Mouse (Mus musculus) frontal cortex, postnatal 14 days (tissue): ENCODE results near the gene Gpr162.
A peak's percentile ranks its signal among the peaks of the same experiment; 100 is the strongest.
"Not testable (repeated sequence)": the region's sequence is repeated elsewhere in the genome, so short reads cannot be mapped to it uniquely, and the experiment has no call there.

ENCODE experiments used
- DNase-seq, 2 experiments: peaks; one replicate each; pipeline ENCODE4 v3.0.0; 2022; ENCODE audit warnings: low spot score in 2 of 2

Gpr162 gene

DNA sequence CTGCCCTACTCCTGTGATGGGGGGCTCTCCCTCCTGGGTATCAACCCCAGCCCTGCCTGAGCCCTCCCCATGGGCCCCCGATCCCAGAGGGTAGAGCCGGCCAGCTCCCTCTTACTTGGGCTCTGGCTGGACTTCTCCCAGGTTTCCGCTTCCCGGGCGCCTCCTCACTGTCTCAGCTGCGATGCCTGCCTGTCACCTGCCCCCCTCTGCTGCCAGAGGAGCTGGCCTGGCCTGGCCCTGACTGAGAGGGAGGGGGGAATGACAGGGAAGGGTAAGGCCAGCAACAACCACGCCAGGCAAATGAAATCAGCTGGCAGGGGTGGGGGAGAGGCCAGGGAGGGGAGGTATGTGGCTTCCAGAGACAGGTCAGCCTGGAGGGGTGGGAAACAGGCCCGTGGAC lies 24.0 kb downstream of the Gpr162 start:
- no peak for DNase-seq

DNA sequence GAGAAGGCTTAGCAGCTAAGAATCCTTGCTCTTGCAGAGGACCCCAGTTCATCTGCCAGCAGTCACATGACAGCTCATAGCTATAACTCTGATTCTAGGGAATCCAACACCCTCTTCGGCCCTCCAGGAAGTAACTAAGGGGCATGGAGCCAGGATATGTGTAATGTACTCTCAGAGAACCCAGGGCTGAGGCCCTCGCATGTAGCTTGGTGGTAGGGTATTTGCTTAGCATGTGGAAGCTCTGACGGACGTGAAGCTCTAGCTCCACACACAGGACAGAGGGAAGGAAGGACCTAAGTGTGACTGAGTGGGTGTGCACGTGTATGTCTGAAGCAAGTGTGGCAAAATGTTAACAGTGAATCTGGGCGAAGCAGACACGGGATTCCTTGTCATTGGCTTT lies 27.4 kb downstream of the Gpr162 start:
- DNase-seq = no peak

DNA sequence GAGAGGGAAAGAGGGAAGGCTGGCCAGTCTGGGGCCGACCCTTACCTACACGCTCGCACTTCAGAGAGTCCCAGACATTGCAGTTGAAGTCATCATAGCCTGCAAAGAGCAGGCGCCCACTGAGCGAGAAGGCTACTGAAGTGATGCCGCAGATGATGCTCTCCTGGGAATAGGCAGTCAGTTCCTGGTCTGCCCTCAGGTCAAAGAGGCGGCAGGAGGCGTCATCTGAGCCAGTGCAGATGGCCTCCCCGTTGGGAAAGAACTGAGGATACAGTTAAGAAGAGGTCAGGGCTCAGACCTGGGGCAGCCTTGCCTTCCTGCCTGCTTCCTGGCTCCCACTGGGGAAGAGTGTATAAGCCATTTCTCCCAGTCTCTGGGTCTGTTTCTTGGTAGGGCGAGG lies 28.3 kb downstream of the Gpr162 start:
- no peak for DNase-seq

DNA sequence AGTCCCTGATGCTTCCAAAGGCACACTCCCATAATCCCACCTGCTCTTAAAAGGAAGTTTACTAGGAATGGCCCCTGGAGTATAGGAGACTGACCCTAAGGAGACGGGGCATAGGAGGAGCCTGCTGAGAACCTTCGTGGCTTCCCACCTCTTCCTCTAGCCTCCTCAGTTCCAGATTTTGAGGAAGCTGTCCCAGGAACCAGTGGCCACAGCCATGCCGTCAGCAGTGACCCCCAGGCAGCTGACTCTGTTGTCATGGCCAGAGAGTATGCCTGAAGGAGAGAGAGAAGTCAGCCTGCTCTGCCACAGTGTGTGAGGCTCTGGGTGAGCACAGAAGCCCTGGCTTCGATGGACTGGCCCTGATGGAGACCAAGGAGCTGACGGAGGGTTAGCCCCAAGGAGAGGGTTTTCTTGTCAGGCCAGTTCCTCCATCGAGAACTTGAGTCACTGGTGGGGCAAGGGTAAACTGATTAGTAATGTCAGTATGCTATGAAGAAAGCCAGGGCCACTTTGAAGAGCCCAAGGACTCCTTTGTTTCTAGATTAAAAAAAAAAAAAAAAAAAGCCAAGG lies 29.2 kb downstream of the Gpr162 start:
- no peak for DNase-seq

DNA sequence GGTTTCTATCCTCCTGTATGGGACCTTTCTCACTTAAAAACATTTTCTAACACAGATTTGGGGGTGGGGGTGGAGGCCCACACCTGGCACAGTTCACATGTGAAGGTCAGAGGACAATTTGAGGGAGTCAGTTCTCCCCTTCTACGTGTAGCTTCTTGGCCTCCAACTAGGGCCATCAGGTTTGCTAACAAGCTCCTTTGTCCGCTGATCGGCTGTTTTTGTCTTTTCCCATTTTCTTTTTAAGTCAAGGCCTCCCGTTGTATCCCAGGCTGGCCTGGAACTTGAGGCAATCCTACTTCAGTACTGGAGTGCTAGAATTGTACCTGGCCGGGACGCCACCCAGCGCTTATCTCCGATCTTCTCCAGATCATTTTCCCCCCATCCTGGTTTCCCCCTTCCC lies 32.1 kb downstream of the Gpr162 start:
- no peak for DNase-seq

DNA sequence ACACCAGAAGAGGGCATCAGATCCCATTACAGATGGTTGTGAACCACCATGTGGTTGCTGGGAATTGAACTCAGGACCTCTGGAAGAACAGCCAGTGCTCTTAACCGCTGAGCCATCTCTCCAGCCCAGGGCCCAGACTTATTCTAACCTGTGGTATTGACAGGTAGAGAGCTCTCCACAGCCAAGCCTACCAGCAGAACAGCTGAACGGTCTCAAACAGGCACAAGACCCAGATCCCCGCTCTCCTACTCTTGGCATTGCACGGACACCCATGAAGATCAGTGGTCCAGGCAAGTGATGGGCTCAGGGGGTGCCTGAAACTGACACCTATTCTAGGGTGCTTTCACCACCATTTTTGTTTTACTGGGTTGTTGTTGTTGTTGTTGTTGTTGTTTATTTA lies 32.6 kb downstream of the Gpr162 start:
- not testable (repeated sequence) for DNase-seq

DNA sequence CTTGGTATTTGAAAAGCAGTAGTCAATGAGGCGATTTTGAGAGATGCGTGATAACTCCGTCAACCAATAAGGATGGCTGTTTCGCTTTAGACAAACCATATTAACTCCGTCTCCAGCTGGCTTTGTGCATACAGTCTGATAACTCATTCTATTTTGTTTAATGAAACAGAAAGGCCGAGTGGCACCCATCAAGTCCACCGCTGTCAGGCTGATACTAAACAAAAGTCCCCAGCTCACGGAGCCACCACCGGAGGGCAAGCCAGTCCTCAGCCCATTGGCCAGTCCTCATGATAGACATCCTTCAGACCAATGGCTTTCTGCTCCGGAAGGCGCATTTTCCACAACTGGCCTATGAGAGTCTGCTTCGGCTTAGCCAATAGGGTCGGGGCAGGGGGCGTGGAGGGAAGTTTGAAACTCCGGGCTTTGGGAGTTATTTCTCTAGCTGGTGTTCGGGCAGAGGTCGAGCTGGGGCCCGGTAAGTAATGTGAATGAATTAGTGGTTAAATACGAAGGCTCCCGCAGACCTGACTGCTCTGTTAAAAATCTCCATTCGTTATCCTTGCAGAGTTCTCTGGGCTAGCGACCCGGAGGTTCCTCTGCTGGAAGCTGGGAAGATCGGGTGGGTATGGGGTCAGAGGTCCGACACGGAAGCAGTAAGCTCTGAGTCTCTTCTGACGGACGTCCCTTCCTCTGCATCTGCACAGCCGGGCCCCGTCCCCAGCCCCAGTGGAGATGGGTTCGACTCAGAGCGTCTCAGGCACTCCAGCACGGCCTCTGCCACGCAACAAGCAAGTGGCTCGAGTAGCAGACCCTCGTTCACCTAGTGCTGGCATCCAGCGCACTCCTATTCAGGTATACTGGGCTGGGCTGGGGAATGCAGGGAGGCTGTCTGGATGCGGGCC lies 33.7 kb downstream of the Gpr162 start:
- DNase-seq = peak; percentile 90 to 94

DNA sequence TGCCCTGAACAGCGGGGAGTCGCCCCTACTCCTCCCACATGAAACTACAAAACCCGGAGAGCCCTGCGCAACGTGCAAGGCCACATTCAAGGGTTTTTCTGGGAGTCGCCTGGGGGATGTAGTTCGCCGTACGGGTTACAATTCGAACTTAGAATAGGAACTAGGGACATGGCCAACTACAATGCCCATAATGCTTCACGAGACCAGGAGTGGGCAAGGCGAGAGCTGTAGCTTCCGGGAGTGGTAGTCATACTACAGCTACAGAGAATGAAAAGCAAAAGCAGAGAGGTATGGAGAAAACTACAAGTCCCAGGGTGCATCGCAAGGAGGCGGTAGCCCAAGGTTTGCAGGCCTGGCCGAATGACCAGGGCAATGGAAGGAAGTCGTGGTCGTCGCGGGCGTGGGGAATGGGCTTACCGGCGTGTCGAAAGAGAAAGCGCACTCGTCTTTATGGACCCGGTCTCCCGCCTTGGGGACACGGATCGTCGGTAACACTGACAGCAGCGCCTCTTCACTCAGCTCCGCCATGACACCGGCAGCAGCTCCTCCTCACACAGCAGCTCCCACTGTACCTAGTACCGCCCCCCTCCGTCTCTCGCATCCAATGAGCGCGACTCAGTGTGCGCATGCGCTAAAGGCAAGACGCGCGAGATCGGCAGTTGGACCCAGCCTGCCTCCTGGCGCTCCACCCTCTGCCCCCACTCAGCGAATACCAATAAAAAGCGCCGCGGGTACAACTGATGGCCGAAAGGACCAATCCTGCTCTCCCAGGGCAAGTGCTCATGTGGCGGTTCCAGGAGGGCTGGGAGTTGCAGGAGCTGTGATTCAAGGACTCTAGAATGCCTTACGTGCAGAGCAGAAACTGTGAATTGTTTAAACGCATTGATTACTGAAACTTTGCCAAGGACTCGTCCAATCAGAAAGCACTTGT lies 34.6 kb downstream of the Gpr162 start, which contains the start of the genes Usp5 and Cdca3:
Gene Usp5, minus strand, starts transcription at position 617 of the 931 bp plus-strand sequence.
Gene Cdca3, plus strand, starts transcription at position 680 of the 931 bp plus-strand sequence.
- DNase-seq = peak; percentile 98 to 100

DNA sequence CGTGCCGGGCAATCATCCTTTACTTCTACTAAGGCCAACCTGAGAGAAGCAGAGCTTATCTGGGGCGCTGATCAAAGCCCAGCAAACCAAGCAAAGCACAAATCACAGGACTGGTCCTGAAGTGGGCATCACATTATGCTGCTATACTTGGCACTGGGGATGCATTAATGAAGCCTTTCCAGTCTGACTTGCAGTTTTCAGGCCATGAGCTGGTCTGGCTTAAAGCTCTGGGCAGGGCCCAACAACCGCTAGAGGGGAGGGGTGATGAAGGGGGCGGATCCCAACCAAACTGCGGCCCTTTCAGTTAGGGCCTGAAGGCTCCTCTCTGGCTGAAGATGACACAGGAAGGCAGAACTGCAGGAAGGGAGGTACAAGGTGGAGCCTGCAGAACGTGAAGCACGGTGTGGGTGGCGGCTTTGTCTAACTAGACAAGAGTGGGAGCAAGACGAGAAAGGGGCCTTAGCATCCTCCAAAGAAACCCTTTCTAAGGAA lies 35.6 kb downstream of the Gpr162 start:
- no peak for DNase-seq

GRCm38 (mm10) chr6:124822049-124822448 lies 41.7 kb downstream of the Gpr162 start:
- no peak for DNase-seq

GRCm38 (mm10) chr6:124820891-124821290 lies 42.9 kb downstream of the Gpr162 start:
- DNase-seq = no peak

DNA sequence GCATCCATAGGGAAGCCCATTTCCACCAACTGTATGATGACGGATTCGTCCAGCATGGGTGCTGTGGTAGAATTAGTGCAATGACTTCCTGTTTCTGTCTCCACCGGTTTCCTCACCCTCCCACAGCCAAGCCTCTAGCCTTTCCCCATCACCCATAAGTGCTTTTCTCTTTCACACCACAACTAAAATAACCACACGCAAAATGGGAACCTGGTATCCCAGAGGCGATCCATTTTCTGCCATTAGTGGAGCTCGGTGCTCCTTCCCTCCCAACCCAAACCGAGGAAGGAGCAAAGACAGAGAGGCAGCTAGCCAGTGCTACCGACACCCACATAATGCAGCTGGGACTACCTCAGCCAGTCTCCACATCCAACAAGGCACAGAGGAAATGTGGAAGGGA lies 45.8 kb downstream of the Gpr162 start:
- DNase-seq = peak in 1 of 2 experiments; percentile 9

DNA sequence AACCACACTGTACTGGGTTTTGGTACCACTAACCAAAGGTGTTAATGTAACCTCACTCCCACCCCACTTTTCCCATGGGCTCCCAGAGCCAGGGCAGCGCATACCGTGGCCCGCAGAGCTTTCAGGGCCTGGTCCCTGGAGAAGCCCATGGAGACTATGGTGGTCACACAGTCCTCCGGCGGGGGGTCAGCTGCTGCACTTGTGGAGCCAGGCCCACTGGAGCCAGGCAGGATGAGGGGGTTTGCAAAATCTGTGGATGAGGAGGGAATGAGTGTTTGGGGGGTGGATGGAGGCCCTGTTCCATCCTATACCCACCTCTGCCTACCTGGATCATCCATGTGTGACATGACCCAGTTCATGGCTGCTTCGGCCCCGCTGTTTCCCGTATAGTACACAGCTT lies 46.2 kb downstream of the Gpr162 start:
- peak in 1 of 2 experiments; percentile 2 for DNase-seq

DNA sequence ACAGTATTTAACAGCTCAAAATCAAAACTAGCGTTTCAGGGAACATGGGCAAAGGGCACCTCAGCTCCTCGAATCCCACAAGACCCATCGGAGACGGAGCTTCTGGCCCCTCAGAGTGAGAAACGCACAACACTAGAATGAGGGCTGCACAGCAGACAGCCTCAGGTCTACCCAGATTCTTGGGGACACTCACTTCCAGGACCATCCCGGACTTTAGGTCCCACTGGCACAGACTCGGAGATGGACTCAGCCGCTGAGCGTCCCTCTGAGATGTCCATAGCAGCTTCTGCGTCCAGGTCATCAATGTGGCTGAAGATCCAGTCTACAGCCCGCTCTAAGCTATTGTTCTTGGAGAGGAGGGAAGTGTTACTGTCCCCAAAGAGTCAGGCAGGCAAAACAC lies 46.7 kb downstream of the Gpr162 start:
- peak in 1 of 2 experiments; percentile 3 for DNase-seq

- DNase-seq = no peak
Observed at GRCm38 (mm10) chr6:124816611-124817010, 47.2 kb downstream of the Gpr162 start.

DNA sequence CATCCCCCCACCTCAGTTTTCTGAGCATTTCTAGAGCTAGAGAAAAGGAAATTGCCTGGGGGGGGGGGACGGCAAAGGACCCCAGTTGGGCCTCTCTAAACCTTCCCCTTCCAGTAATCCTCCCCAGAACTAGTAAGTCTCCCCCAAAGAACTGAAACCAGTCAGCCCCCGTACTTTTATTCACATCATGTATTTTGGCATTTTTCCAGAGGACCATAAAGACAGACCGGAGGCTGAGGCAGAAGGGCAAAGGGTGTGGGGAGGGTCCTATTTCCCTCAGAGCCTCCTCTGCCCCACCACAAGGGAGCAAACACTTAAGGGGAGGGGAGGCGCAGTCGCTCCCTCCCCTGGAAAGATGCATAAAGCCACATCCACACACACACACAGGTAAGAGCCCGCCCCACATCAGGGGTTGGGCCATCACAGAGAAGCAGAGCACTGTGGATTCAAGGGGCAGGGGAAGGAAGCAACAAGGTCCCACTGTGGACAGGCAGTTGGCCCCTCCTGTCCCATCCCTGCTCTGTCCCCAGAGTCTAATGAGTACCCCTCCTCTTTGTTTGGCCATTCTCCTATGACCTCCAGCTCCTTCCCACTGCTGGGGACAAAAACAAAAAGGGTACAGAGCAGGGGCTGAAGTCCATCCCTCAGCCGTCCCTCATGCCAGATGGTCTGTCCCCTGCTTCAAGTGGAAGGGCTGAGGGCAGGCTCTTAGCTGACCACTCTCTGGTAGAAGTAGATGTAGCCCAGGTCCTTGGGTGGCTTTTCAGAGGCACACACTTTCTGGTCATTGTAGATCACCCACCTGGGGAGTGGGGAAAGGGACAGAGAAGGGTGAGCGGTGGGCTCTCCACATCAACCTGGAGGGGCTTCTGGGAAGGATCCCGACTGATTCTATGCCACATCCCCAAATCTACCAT lies 48.7 kb downstream of the Gpr162 start:
- peak in 1 of 2 experiments; percentile 13 for DNase-seq

GRCm38 (mm10) chr6:124814448-124814847 lies 49.3 kb downstream of the Gpr162 start:
- DNase-seq = no peak

GRCm38 (mm10) chr6:124813933-124814332 lies 49.9 kb downstream of the Gpr162 start, which contains the start of gene Tpi1:
TSS of gene Tpi1 (minus strand) at chr6:124814296.
- DNase-seq = peak; percentile 82 to 86

- DNase-seq = peak; percentile 64 to 70
Observed at GRCm38 (mm10) chr6:124813496-124813895, 50.3 kb downstream of the Gpr162 start.

DNA sequence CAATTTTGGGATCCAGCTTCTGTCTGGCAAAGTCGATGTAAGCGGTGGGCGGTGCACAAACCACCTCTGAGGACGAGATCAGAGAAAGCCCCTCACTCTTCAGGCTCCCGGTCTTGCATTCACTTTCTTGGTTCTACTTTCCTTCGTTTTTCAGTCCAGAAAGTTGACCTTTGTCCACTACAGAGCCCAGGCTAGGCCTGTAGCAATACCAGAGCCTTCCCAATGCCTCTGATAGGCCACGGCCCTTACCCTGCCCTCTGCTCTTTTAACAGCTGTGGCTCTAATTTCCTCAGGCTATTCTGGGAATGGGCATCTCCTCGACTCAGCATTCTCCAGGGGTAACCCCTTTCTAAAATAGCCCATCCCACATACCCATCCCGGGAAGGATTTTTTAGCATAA lies 50.9 kb downstream of the Gpr162 start:
- no peak for DNase-seq
